Mouse (Mus musculus): Measurements from ENCODE around the gene Tcea3.

DNA sequence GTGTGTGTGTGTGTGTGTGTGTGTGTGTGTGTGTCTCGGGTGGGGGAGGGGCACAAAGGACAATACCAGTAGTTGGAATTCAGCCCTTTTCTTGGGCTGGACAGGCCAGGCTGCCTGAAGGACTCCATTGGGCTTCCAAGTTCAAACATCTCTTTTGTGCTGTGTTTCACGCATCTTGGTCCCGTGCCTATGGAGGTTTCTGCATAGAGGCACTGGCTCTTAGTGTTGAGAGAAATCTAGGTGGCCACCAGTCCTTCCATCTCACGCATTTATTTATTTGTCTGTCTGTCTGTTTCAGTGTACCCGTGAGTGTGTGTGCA, 23.3 kb upstream of the Tcea3 start:
- TF ChIP-seq CTCF (IDR thresholded peaks at IDR 0.05; ENCODE audit: borderline replicate concordance, control insufficient read depth, extremely low read depth, insufficient read depth, low read length, poor library complexity), result no peak
- no peak for TF ChIP-seq POLR2A (IDR thresholded peaks at IDR 0.05; ENCODE audit: control insufficient read depth, extremely low read depth, insufficient read depth, low read length, poor library complexity)

Measured in thymus, adult 2 months (tissue).